Mouse (Mus musculus) cortical plate, adult 2 months (tissue): Measurements from ENCODE around the gene 5430427O19Rik.

Experiments
- CTCF ChIP-seq: fragments of 200-500 bp; IDR thresholded peaks from 2 replicates; pipeline ENCODE4 v1.5.1; 2011; ENCODE audit warnings: mild to moderate bottlenecking, control low read depth, low read length; ENCODE audit not compliant: insufficient read depth; ENCODE audit errors: extremely low read depth
- POLR2A ChIP-seq: fragments of 200-500 bp; IDR thresholded peaks from 2 replicates; pipeline ENCODE4 v1.6.1; 2011; ENCODE audit warnings: mild to moderate bottlenecking, low read length, control low read depth; ENCODE audit not compliant: insufficient read depth; ENCODE audit errors: extremely low read depth

DNA sequence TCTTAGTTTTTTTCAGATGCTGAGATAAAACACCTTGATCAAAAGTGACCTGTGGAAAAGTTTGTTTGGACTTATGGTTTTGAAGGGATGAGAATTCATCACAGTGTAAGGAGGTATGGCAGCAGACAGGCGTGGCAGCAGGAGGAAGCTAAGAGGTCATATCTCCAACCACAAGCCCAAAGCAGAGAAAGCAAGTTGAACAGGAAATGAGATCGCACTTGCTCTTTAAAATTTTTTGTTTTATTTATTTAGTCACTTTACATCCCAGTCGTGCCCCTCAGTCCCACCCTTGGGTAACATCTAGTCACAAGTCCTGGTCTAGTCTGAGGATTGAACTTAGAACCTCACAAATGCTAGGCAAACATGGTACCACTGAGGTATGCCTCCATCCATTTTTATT, 2.1 kb upstream of the 5430427O19Rik start:
- TF ChIP-seq POLR2A (no peak), CTCF (no peak)
